Mouse (Mus musculus) monocyte, adult 5-6 weeks (primary cell): ENCODE measurements around the gene Chd3. TPM values are rescaled to one million over a fixed set of nuclear protein-coding genes. Genes with fewer than 3 reads are reported as not detected.
A peak's percentile ranks its signal among the peaks of the same experiment; 100 is the strongest.

Source experiments
- ATAC-seq: fragments of 153-309, 156-312 bp; replicated peaks from 2 replicates; pipeline ENCODE4 v1.8.0; 2017; ENCODE audit warnings: mild to moderate bottlenecking; ENCODE audit not compliant: low TSS enrichment, insufficient number of reproducible peaks, severe bottlenecking, poor library complexity, low FRiP score
- total RNA-seq: library from RNA; stranded (forward); fragments of 200-1000, 200-491, 200-594 nt; gene quantifications from 3 replicates; pipeline ENCODE4 v1.2.3, GENCODE M21; 2017

The Chd3 gene
- total RNA-seq, 1 experiment from 2014 or later, result 86.2 TPM

DNA sequence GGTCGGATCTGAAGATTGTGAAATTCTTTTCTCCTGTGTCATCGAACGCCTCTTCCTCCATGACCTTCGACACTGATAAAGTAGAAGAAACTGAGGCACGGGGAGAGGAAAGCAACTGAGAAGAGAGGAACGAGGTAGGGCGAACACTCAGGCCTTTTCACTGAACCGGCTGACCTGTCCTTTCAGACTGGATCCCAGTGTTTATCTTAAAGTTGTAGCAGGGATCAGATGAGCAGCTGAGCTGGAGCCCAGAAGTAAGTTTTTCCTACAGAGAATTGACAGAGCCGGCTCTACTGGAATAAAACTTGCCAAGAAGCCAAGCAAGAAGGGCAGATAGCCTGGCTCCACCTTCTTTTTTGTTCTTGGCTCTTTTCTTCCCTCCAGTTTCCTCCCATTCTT, 1.6 kb upstream of the Chd3 start:
- no peak for ATAC-seq

DNA sequence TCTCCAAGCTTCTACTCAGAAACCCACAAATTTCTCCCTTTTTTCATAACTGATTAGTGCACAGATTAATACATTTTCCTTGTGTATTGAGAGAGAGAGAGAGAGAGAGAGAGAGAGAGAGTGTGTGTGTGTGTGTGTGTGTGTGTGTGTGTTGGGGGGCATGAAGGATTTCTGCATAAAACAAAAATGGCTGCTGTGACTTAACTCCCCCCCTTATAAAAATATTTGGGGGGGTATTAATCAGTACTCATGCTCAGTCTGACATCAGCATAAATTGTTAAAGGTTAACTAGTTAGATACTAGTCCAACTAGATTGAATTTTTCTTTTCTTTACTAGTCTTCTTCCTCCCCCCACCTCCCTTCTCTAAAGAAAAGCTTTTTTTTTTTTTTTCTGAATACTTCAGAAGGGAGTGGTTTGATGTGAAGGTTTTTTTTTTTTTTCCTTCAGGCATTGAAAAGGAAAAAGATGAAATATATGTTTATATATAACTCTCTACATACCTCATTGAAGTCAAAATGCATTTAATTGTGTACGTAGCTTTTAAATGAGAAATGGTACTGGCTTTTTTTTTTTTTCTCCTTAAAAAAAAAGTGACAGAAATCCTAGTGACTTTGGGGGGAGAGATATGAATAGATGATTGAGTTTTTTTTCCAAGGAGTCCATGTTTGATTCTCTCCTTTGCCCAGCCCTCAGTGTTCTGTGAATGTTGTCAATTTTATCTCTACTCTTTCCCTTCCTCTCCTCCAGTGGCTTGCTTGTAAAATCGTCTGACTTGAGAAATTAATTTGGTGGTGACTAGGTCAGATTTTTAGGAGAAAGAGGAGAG, 997 bp upstream of the Chd3 start:
- no peak for ATAC-seq

DNA sequence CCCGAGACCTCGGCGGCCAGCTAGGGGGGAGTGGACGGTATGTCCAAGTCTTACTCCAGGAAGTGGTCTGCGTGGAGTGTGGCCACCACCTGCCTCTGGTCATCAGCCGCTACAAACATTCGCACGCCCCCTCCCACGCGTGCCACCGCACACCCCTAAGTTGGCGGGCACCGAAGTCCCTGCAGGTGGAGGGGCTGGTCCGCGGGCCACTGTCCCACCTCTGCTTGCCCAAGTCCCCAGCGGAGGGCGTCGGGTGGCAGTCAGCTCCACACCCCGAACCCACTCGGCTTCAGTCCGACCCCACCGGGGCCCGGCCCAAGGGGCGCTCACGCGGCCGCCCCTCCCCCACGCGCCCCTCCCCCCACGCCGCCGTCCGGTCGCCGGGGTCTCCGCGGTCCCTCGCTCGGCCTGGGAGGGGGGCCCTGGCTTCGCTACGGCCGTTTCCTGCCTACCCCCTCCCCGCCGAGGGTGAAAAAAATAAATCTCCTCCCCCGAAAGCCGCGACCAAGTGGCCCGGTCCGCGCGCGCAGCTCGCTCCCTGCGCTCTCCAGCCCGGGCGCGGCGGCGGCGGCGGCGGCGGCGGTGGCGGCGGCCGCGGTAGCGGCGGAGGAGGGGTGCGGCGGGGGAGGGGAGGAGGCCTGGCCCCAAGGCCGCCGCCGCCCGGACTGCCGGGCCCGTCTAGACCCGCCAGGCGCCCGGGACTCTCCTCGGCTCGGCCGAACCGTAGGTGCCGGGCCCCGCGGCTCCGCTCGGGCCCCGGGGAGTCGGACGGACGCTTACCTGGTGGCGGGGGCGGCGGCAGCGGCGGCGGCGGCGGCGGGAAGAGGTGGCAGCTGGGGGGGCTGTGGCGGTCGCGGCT, 621 bp downstream of the Chd3 start:
- peak; percentile 10; the same call in 1 of the 2 replicates for ATAC-seq

DNA sequence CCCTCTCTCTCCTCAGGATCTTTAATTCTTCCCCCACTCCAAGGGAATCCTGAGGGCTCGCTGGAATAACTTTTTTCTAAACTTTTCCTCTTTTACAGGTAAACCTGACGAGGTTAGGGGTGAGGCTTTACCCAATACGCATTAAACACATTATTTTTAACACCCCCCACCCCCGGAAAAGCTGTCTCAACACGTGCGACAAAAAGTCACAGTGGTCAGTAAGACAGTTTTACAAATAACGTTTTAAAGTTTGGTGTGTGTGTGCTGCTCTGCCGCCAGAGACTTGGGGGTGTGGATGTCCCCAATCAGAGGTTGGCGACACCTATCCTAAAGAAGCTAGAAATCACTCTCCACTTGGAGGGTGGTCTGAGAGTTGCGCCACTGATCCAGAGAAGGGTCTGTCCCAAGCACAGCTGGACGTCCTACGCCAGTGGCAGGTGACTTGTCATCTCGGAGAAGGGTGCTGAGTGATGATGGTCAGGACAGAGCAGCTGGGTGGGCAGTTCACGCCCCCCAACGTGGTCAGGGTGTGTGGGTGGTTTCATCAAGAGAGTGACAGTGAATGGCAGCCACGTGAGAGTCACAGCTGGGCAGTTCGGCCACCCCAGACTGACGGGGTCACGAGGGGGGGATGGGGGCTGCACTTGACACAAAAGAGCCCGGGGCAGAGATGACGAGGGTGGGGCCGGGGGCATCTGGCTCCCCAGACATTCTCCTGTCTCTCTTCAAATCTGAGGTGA, 1.4 kb downstream of the Chd3 start:
- ATAC-seq, result peak; percentile 22

DNA sequence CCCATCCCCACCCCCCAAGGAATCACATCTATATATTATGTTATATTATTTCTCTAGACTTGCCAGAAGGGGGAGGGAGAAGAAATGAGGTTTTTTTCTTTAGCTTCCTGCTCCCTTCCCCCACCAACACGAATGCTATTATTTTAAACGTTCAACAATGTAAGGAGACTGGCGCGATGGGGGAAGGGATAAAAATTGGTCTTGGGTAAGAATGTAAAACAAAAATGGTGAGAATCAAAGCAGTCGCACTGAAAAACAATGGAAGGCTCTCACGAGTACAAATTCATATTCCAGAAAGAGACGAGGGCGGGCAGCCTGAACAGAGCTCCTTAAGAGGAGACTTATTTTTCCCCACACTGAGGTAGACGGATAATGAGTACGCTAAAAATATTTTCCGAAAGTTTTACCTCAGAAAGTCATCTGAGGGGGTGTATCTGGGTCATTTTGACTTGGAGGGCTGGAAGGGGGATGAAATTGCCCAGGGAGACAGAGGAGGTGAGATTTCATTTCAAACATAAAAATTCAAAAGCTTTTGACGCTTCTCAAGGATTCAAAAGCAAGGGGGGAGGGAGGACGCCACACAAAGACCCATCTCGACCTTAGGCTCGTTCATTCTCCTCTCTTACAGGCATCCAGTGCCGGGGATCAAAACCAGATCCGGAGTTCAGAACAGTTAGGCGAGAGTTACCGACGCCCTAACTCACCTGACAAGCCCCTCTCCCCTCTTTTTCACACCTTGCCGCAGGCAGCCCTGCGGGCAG, 2.2 kb downstream of the Chd3 start:
- peak; percentile 1; the same call in 1 of the 2 replicates for ATAC-seq

DNA sequence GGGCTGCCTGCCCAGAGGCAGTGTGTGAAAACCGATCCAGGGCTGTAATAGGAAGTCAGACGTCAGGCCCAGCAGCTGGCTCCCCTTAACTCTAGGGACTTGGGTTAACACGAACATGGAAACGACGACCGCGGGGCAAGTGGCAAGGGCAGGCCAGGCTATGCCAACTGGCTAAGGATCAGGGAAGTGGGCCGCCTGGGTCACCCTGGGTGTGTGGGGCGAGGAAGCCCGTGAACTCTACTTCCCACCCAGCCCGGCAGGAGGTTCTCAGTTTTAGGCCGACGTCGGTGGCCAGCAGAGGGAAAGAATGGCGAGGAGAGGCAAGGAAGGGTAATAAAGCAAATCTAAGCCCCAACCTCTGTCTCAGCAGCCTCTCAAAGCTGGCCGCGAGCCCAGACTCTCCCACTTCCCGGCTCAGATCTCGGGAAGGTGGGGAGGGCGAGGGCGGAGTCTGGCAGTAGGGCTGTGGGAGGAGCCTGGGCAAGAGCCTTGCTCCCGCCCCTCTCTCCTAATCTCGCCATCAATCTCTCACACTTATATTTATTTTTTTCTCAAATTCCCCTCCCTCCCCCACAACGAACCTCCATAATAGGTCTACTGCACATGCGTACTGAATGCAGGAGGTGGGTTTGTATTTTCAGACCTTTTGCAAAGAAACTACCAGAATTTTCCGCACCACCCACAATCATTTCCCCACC, 2.9 kb downstream of the Chd3 start:
- peak; percentile 74 for ATAC-seq

DNA sequence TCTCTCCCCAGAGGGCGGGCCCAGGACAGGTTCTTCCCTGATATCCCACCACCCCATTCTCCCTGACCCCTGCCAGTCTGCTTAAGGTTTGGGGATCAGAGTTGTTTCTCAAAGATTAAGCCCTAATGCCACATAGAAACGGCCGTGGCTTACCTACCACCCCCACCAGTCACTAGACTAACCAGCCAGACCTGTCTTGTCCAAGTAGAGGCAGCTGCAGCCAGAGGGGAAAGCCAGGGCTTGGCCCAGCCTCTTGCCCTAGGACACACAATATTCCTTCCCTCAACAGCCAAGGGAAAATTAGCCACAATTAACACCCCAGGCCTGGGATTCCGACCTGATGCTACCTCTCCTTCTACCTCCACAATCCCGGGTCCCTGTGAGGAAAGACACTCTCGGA, 3.5 kb downstream of the Chd3 start:
- ATAC-seq, result no peak

DNA sequence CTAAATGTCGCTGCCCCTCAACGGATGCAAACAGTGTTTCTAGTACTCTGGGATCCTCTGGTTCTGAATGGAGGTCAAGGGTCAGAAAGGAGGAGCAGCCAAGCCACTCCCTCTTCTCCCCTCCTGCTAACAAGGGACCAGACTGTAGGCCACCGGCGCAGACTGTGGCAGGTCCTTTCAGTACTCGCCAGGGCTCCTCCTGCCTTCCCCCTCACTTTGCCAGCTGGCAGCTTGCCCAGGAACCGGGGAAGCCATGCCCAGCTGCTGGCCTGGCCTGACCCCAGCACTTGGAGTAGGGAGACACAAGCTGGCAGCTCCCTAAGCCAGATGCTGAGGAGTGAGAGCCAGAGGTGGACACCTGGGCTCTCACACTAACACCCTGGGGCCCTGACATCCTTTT, 4.3 kb downstream of the Chd3 start:
- ATAC-seq, result no peak

DNA sequence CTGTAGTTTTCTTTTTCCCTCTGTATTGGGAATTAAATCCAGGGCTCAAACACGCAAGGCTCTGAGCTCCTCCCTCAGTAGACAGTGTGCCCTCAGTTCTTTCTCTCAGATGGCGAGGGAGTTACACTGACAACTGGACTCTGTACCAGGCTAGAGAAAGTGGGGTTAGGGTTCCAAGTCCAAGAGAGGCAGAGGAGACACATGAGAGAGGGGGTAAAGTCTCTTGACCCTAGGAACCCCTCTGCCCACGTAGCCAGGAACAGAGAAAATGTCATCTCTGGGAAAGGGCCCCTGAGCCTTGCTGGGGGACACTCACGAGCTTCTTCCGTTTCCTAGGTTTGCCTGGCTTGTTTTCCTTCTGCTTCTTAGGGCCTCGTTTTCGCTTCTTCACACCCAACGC, 4.8 kb downstream of the Chd3 start:
- ATAC-seq, result no peak

DNA sequence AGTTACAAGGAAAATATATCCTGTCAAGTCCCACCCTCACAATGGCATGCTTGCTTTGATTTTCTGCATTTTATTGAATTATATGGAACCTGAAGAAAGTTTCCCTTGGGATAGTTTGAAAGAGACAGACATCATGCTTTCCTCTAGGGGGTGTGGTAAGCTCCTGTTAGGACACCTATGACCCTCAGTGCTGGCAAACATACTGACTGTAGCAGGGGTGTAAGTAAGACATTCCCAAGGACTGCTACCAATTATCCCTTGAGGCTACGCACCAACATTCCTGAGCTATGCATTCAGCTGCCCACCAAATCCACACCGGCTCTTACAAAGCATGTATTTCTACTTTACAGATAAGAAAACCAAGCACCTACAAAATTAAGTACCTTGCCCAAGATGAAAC, 6.7 kb downstream of the Chd3 start:
- no peak for ATAC-seq

DNA sequence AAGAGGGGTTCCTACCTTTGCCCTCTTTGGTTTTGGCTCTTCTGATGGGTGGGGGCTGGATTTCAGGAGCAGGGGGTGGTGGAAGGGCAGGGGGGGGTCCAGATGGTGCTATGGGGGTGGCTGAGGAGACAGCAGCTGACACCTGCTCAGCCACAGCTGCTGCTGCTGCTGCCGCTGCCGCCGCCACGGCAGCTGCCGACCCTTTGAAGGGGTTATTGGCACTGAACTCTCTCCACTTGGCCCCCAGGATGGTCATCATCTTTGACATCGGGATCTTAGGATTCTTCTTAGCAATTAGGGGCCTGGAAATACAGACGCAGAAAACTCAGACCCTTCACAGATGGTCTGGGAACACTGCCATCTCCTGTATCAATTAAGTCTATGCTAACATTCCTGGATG, 7.2 kb downstream of the Chd3 start:
- ATAC-seq, result no peak

DNA sequence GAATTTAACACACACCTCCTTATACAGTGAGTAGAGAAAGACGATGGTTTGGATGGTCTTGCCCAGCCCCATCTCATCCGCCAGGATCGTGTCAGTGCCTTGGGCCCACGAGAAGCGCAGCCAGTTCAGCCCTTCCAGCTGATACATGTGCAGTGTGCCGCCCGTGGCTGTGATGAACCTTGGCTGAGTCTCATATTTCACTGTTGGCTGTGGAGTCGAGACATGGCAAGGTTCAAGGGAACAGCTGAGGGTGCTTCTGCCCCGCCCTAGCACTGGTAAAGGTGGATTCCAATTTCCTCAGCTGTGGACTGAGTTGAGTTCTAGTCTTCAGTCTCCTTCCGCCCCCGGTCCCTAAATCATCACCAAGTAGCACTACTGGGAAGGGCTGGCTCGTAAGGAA, 11.5 kb downstream of the Chd3 start:
- no peak for ATAC-seq

DNA sequence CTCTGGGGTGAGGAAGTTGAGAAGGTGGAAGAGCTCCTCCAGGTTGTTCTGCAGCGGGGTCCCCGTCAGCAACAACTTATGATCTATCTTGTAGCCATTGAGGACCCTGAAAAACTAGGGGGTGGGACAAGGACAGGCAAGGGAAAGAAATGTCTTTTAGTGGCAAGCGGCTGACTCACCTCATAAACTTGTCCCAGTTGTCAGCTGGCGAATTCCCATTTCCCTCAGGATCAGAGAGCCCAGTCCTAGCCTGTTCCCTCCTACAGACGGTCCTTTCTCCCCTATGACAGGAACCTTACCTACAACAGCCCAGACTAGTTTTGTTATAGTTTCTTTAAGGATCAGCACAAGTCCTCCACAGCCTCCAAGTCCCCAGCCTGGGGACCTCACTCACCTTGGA, 12.7 kb downstream of the Chd3 start:
- ATAC-seq, result no peak

DNA sequence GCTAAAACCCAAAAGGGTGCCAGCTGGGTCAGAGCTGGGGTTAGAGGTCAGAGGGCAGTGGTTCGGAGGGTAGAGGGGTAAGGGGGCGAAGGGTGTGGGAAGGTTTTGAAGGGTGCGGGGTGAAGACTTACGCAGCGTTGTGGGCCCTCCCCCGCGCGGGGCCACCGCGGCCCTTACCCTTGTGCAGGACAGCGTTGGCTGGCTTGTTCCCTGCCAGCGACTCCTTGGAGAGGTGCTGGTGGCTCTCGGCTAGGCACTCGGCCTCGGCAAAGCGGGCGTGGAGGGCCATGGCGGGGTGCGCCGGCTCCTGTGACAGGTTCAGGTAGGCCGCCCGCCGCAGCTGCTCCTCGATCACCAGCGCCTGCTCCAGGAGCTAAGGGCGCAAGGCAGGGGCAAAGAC, 22.8 kb downstream of the Chd3 start:
- ATAC-seq, result no peak

DNA sequence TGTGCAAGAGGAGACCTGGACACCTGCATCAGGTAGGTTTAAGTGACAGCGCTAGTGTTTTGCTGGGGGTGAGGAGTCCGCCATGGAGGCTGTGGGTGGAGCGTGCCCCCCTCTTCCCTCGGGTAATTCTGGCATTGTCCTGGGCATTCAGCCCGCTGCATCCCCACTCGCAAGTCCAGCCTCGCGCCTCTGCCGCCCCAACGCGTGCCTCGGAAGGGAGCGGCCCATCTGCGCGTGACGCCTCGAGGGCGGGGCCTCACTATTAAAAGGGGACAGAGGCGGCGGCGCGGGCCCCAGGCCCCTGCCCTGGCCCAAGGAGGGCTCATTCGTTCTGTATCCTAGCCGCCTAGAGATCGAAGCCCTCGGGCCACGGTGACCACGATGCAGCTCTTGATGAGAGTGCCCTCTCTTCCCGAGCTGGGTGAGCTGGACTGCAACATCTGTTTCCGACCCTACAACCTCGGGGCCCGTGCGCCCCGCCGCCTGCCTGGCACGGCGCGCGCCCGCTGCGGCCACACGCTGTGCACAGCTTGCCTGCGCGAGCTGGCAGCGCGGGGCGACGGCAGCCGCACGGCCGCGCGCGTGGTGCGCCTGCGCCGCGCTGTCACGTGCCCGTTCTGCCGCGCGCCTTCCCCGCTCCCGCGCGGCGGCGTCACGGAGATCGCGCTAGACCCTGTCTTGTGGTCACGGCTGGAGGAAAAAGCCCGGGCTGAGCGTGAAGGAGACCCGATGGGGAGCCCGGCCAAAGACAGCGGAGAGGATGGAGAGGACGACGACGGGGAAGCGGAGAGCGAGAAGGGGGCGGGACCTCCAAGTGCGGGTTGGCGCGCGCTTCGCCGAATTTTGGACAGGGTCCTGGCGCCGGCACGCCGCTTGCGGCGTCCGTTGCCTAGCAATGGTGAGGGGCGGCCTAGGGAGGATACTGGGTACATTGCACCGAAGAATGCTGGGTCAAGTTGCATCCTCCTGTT, 28.8 kb downstream of the Chd3 start, which contains the start of gene Rnf227:
TSS of gene Rnf227 (plus strand) at position 301 of the 971 bp plus-strand sequence.
- peak; percentile 34 for ATAC-seq

DNA sequence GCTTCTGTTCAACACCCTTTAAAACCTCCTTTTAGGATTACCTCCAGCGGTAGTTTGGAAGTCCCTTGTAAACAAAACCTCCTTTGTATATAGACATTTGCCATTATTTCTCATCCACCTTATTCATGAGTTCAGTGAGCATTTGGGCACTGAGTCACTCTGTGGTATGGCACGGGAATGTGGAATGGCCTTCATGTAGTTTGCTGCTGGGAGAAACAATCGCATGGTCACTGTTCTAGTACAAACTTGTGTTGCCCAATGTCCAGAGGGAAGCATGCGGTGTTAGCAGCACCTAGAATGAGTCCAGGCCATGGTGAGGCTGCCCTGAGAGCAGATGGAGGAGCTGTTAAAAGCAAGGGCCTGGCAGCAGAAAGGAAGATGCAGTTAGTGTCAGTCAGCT, 34.4 kb downstream of the Chd3 start:
- ATAC-seq, result no peak

DNA sequence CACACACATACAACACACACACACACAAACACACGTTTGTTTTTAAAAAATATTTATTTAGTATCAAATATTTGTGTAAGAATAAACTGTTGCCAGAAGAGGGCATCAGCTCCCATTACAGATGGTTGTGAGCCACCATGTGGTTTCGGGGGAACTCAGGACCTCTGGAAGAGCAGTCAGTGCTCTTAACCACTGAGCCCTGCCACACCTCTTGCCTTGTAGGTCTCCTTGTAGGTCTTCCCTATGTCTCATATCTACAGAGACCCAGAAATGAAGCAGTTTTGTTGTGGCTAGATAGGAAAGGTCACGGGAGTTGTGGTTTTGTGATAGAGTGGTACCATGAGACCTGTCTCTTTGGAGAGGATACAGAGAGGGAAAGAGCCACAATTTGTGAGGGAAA, 35.3 kb downstream of the Chd3 start:
- no peak for ATAC-seq
